Mouse (Mus musculus) megakaryocyte, embryonic 14.5 days (primary cell): ENCODE results near the gene Stk39. TPM values are rescaled to one million over a fixed set of nuclear protein-coding genes. Genes with fewer than 3 reads are reported as not detected.

Experiments used
- H3K27me3 ChIP-seq: replicated peaks from 2 replicates; pipeline ENCODE3; 2012; ENCODE audit warnings: inconsistent platforms
- H3K36me3 ChIP-seq: replicated peaks from 2 replicates; pipeline ENCODE3; 2012; ENCODE audit warnings: low read length, inconsistent platforms, mixed read lengths
- H3K4me1 ChIP-seq: 2 replicates; pipeline ENCODE4 v1.6.1; 2012; ENCODE audit warnings: inconsistent platforms
- H3K4me3 ChIP-seq: replicated peaks from 2 replicates; pipeline ENCODE3; 2012; ENCODE audit warnings: moderate library complexity, mild to moderate bottlenecking, inconsistent platforms
- H3K9me3 ChIP-seq: 2 replicates; pipeline ENCODE4 v1.6.1; 2012; ENCODE audit warnings: inconsistent platforms
- FLI1 ChIP-seq: IDR thresholded peaks from 2 replicates; pipeline ENCODE4 v1.6.1; 2012; ENCODE audit warnings: low read length, inconsistent platforms, mixed read lengths
- GATA1 ChIP-seq: IDR thresholded peaks from 3 replicates; pipeline ENCODE4 v1.6.1; 2012; ENCODE audit warnings: mixed read lengths, low read length, inconsistent platforms, borderline replicate concordance
- polyA plus RNA-seq: library from polyadenylated mRNA; stranded (reverse); fragments of >175 nt; gene quantifications from 2 replicates; pipeline ENCODE4 v1.2.3, GENCODE M21; 2012; ENCODE audit warnings: low replicate concordance; ENCODE audit not compliant: insufficient read depth

Stk39 gene
- polyA plus RNA-seq, 1 experiment = 0.95 TPM

DNA sequence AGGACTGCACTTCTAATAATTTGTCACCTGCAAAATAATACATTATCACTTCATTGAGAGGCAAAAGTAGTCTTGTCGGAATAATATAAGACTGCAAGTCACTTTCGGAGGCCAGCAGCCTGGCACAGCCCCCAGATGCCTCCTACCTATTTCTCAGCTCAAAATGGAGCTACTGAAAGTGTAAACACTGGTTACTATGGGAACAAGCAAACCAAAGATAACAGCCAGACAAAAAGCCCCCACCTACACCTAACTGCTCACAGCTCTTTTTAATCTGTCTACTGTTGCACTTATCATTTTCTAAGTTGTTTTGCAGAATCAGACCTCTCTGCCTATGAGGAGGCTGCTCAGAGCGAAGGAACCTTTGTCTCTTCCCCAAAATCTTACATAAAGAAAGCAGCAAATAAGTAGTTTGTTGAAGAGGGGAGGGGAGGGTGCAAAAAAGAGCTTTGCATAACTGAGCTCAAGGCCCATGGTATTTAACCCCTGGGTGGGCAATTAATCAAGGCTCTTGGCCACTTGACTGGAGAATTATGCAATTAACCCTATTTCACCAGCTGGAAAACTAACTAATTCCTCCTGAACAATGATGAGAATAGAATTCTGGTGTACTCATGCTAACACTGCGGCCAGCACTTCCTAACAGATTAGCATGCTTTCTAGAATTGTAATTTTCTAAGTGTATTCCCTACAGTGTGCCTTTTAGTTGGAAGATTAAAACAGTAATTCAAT is 170.1 kb downstream of the Stk39 start:
- TF ChIP-seq GATA1 = no peak
- TF ChIP-seq FLI1 = no peak

DNA sequence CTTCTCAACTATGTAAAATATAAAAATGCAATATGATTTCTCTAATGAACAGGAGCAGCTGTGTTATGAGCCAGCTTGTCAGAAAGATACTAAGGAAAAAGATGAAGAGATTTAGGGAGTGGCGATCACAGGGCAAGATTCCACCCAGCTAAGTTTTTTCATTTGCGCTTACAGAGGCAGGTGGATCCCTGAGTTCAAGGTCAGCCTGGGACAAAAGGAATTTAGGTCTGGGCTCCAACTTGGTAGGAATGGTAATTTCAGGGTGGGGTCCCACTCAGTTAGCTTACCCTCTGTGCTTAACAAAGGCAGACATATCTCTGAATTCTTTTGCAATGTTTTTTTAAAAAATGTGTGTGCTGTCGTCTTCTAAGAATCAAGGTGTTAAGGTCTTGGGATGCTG is 173.7 kb downstream of the Stk39 start:
- Histone ChIP-seq H3K36me3 (no peaks in the 10 kb centered on the region), H3K4me1 (no peaks in the 10 kb centered on the region), H3K27me3 (no peaks in the 10 kb centered on the region), H3K4me3 (no peak overlapping the region), H3K9me3 (peaks cover 5% of the 10 kb centered on the region; the same call in 1 of the 2 replicates)
- TF ChIP-seq GATA1 = no peak
- TF ChIP-seq FLI1 = no peak

More for the DNA sequence above, 170.1 kb downstream of the Stk39 start:
- no peaks in the 10 kb centered on the region for H3K27me3 ChIP-seq
- no peaks in the 10 kb centered on the region for H3K4me1 ChIP-seq
- H3K36me3 ChIP-seq = no peaks in the 10 kb centered on the region
- no peaks in the 10 kb centered on the region for H3K9me3 ChIP-seq
- no peak overlapping the region for H3K4me3 ChIP-seq

DNA sequence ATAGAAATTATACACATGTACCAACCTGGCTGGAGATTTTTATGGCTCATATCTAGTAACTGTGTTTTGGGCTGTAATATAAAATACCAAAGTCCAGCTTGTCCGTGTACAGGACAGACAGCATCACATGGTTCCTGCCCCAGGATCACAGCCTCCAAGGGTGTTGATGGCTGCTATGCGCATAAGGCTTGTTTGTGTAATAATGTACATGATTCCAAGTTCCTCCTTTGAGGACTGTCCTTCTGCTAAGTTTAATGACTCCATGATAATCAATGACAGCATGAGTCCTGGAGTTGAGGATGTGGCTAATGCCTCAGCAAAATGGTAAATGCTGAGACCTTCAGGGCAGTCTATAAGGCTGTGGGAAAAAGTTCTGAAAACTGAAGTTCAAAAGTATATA is 174.1 kb downstream of the Stk39 start:
- H3K27me3 ChIP-seq = no peaks in the 10 kb centered on the region
- no peaks in the 10 kb centered on the region for H3K4me1 ChIP-seq
- H3K9me3 ChIP-seq = peaks cover 5% of the 10 kb centered on the region; the same call in 1 of the 2 replicates
- no peaks in the 10 kb centered on the region for H3K36me3 ChIP-seq
- no peak overlapping the region for H3K4me3 ChIP-seq
- no peak for TF ChIP-seq FLI1

DNA sequence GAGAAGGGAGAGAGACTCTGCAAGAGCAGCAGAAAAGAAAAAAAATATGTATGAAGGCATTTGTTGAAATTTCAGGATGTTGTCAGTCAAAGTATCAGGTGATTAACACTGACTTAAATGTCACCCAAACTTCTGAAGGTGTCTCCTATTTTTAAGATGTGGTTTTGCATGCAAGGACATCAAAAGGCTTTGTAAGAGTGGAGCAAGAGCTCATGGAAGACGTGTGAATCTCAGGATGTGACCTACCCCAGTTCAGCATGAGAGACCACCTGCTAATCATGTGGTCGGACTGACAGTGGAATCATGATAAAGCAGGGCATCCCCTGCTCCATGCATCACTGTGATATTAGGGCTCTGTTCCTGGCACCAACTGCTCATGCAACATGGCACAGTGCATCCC is 175.3 kb downstream of the Stk39 start:
- H3K27me3 ChIP-seq = no peaks in the 10 kb centered on the region
- peaks cover 10% of the 10 kb centered on the region; the same call in 1 of the 2 replicates for H3K9me3 ChIP-seq
- TF ChIP-seq FLI1 (no peak), GATA1 (no peak)
- H3K4me1 ChIP-seq = no peaks in the 10 kb centered on the region
- no peaks in the 10 kb centered on the region for H3K36me3 ChIP-seq
- H3K4me3 ChIP-seq = no peak overlapping the region

DNA sequence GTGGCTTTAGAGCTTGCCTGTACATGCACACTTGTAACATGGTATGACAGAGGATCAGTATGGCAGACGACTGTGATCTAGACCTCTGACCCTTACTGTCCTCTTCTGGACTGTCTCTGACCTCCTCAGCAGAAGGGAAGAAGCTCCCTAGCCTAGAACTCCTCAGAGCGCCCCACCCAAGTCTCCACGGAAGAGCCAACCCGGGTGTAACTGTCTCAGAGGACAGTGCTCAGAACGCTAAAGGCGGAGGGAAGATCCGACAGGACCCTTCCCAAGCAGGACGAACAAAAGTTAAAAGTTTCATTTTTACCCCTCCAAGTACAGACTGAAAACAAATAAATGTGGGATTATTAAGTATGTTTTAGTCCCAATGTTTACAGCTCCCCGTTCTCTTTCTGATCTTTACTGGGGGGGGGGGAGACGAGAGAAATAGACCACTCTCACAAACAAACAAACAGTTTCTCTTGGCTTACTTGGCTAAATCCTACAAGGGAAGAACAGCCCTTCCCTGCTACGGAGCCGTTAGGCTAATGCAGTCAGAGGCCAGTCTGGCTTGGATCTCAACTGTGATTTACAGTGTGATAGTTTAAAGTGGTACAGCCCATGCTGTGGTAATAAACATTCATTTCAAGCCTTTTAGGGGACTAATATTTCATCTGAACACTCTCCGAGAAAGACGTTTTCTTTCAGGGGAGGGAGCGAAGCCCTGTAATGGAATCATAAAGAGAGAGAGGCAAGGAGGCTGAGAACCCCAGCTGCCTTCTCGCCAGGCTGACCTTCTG is 179.3 kb downstream of the Stk39 start:
- TF ChIP-seq GATA1 (no peak), FLI1 (no peak)
- Histone ChIP-seq H3K4me3 (peak overlapping the region; percentile 56), H3K9me3 (peaks cover 18% of the 10 kb centered on the region), H3K27me3 (no peaks in the 10 kb centered on the region), H3K4me1 (no peaks in the 10 kb centered on the region), H3K36me3 (no peaks in the 10 kb centered on the region)

DNA sequence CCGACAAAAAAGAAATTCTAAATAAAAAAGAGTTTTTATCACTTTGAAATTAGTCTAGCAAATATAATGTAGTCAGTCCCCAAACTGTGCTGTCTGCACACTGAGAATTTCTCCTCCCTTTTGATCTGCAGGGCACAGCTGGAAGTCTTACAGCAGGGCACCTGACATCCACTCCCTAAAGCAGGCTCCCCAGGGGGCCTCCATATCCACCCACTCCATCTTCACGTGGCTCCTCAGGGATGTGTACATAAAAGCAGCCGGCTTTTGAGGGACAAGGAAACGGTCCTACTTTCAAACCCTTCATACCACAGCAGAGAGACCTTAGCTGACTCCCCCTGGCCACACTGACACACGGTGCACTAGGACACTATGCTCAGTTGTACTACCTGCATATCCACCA is 180.2 kb downstream of the Stk39 start:
- Histone ChIP-seq H3K9me3 (peaks cover 18% of the 10 kb centered on the region), H3K4me1 (no peaks in the 10 kb centered on the region), H3K36me3 (no peaks in the 10 kb centered on the region), H3K4me3 (no peak overlapping the region), H3K27me3 (no peaks in the 10 kb centered on the region)
- TF ChIP-seq GATA1 (no peak), FLI1 (no peak)

DNA sequence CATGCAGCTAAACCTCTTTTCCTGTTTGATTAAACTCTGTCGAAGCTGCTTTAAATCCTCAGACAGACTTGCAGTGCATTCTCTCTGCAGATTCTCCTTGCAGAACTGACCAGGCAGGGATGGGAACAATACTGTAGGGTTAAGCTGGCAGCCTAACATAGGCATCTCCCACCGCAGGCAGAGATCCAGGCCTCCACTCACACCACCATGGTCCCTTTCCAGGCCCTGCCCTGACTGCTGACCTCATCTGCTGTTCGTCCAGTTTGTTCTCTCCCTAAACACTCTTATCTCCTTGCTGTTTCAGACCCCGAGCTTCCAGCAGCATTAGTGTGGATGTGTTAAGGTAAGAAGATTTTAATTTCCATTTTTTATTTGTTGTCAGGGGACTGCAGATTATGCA is 182.1 kb downstream of the Stk39 start:
- Histone ChIP-seq H3K27me3 (no peaks in the 10 kb centered on the region), H3K9me3 (peaks cover 21% of the 10 kb centered on the region), H3K4me3 (no peak overlapping the region), H3K4me1 (no peaks in the 10 kb centered on the region), H3K36me3 (no peaks in the 10 kb centered on the region)
- TF ChIP-seq FLI1 = no peak
- no peak for TF ChIP-seq GATA1

DNA sequence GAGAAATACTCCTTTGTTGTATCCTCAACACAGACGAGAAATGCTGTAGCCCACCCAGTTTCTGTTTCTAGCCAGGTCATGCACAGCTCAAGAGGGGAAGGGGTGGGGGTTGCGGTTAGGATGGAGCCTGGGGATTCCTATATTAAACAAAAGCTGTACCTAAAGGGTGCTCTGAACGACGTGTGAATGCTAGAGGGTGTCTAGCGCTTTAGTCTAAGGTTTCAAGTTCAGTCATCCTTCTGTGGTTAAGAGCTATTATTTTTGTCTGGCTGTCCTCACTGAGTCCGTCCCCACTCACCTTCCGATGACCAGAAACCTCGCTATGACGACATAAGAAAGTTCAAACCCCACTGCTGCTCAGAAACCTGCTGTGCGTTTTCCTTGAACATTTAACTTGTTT is 182.9 kb downstream of the Stk39 start:
- TF ChIP-seq GATA1 (no peak), FLI1 (no peak)
- Histone ChIP-seq H3K4me3 (no peak overlapping the region), H3K4me1 (no peaks in the 10 kb centered on the region), H3K27me3 (no peaks in the 10 kb centered on the region), H3K9me3 (peaks cover 19% of the 10 kb centered on the region), H3K36me3 (no peaks in the 10 kb centered on the region)

DNA sequence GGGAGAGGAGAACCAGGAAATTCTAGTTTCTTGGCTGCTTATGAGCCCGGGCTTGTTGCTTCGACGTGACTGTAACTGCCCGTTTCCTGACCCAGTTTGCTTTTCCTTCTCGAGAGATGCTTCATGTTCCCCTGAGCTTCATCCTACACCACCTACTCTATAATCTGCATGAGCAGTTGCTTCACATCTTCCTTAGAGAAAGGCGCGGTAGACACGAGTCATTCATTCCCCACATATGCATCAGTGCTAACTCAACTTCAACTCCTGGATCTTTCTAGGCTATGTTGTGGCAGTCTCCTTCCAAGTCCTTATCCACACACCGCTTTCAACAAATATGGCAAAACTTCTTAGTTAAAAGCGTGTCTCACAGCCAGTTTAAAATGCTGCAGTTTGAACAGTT is 184.0 kb downstream of the Stk39 start:
- H3K9me3 ChIP-seq = peaks cover 17% of the 10 kb centered on the region
- no peaks in the 10 kb centered on the region for H3K36me3 ChIP-seq
- no peaks in the 10 kb centered on the region for H3K27me3 ChIP-seq
- no peak overlapping the region for H3K4me3 ChIP-seq
- no peak for TF ChIP-seq GATA1
- TF ChIP-seq FLI1 = no peak
- H3K4me1 ChIP-seq = no peaks in the 10 kb centered on the region

DNA sequence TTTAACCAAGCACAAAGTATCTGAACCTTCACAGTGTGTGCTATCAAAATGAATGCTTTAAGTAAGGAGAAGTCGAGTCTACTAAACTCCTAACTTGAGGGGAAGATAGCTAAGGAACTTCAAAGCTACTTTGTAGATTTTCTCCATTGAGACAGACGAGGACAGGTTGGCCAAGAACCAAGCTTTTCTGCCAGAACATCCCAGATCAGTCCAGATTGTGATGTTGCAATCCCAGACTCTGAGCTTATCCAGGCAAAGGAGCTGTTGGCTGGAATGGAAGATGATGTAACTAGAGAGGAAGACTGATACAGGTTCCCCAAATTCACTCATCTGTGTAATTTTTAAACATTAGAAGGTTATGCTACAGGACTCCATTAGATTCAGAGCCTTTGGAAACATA is 187.7 kb downstream of the Stk39 start:
- TF ChIP-seq FLI1 = no peak
- TF ChIP-seq GATA1 = no peak
- H3K4me1 ChIP-seq = no peaks in the 10 kb centered on the region
- H3K36me3 ChIP-seq = no peaks in the 10 kb centered on the region
- no peak overlapping the region for H3K4me3 ChIP-seq
- peaks cover 26% of the 10 kb centered on the region for H3K9me3 ChIP-seq
- H3K27me3 ChIP-seq = no peaks in the 10 kb centered on the region
